Mouse (Mus musculus): ENCODE measurements around the gene Pde4b. TPM values are rescaled to one million over a fixed set of nuclear protein-coding genes. Genes with fewer than 3 reads are reported as not detected.

The Pde4b gene
- polyA plus RNA-seq, 1 experiment from 2014 or later, result 43.4 TPM

DNA sequence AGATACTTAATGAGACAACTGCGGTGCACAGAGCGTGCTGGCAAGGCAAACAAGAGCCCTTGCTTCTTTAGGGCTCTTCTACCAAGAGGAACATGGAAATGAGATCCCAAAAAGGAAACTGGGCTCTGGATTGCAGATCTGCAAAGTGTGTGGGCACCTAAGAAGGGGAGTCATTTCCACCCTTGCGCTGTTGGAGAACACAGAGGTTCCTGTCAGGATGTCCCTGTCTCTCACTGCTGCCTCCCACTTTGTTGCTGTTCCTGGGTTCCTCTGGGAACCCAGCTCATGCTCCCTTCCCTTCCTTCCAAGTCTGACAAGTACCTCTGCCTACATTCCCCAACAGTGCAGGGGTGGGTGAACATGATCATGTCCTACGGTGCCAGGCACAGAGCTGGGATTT is 61.4 kb downstream of the Pde4b start:
- Histone ChIP-seq H3K27ac (ENCODE audit: low read depth, low read length) (no peak overlapping the region), H3K9me3 (ENCODE audit: control insufficient read depth, low read length) (no peaks in the 10 kb centered on the region), H3K9ac (ENCODE audit: low read depth, low read length) (no peak overlapping the region), H3K4me1 (ENCODE audit: control insufficient read depth, insufficient read depth, low read depth, low read length) (no peaks in the 10 kb centered on the region), H3K27me3 (replicated peaks; ENCODE audit: control insufficient read depth, insufficient read depth, low read length) (no peaks in the 10 kb centered on the region), H3K4me3 (ENCODE audit: low read length) (no peak overlapping the region), H3K36me3 (ENCODE audit: control insufficient read depth, insufficient read depth, low read length) (no peaks in the 10 kb centered on the region), H3K4me2 (ENCODE audit: low read length) (no peak overlapping the region)
- no peak for ATAC-seq
- 72% methylated on average over 4 of the region's 4 CpGs for WGBS

GRCm38 (mm10) chr4:102159178-102159577 is 71.8 kb downstream of the Pde4b start:
- H3K4me3 ChIP-seq (ENCODE audit: low read length), result no peak overlapping the region
- ATAC-seq, result no peak
- no peaks in the 10 kb centered on the region for H3K36me3 ChIP-seq (ENCODE audit: control insufficient read depth, insufficient read depth, low read length)
- no peak overlapping the region for H3K4me2 ChIP-seq (ENCODE audit: low read length)
- H3K27ac ChIP-seq (ENCODE audit: low read depth, low read length), result no peak overlapping the region
- H3K4me1 ChIP-seq (ENCODE audit: control insufficient read depth, insufficient read depth, low read depth, low read length), result no peaks in the 10 kb centered on the region
- H3K9me3 ChIP-seq (ENCODE audit: control insufficient read depth, low read length), result no peaks in the 10 kb centered on the region
- H3K9ac ChIP-seq (ENCODE audit: low read depth, low read length), result no peak overlapping the region
- H3K27me3 ChIP-seq (replicated peaks; ENCODE audit: control insufficient read depth, insufficient read depth, low read length), result no peaks in the 10 kb centered on the region

GRCm38 (mm10) chr4:102171636-102172035 is 84.3 kb downstream of the Pde4b start:
- H3K9me3 ChIP-seq (ENCODE audit: control insufficient read depth, low read length), result no peaks in the 10 kb centered on the region
- ATAC-seq, result no peak
- no peaks in the 10 kb centered on the region for H3K27me3 ChIP-seq (replicated peaks; ENCODE audit: control insufficient read depth, insufficient read depth, low read length)
- no peaks in the 10 kb centered on the region for H3K36me3 ChIP-seq (ENCODE audit: control insufficient read depth, insufficient read depth, low read length)
- H3K4me3 ChIP-seq (ENCODE audit: low read length), result no peak overlapping the region
- H3K9ac ChIP-seq (ENCODE audit: low read depth, low read length), result no peak overlapping the region
- no peaks in the 10 kb centered on the region for H3K4me1 ChIP-seq (ENCODE audit: control insufficient read depth, insufficient read depth, low read depth, low read length)
- 42% methylated on average over 3 of the region's 3 CpGs for WGBS
- no peak overlapping the region for H3K27ac ChIP-seq (ENCODE audit: low read depth, low read length)
- no peak overlapping the region for H3K4me2 ChIP-seq (ENCODE audit: low read length)

DNA sequence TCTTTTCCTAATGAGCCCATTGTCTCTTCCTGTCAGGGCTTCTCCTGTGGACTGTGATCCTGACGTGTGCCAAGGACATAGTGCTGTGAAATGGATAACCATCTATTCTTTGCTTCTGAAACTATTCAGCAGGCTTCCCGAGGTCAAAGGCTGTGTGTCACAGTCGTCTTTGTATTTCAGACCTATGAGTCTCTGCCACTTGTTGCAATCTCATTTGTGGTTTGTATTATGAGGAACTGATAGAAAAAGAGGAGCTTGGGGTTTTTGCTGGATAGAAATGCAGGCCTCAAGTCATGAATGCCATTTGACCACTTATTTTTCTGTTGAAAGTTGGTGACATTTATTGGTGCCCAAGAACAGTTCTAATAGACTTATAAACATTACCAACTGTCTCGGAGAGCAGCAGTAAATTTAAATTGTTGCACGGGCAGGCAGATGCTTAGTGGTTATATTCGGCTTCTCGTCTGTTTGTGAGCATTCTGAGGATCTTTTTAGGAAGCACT is 85.4 kb downstream of the Pde4b start:
- Histone ChIP-seq H3K27ac (ENCODE audit: low read depth, low read length) (no peak overlapping the region), H3K4me3 (ENCODE audit: low read length) (no peak overlapping the region), H3K9me3 (ENCODE audit: control insufficient read depth, low read length) (no peaks in the 10 kb centered on the region), H3K27me3 (replicated peaks; ENCODE audit: control insufficient read depth, insufficient read depth, low read length) (no peaks in the 10 kb centered on the region), H3K9ac (ENCODE audit: low read depth, low read length) (no peak overlapping the region), H3K36me3 (ENCODE audit: control insufficient read depth, insufficient read depth, low read length) (no peaks in the 10 kb centered on the region), H3K4me1 (ENCODE audit: control insufficient read depth, insufficient read depth, low read depth, low read length) (no peaks in the 10 kb centered on the region), H3K4me2 (ENCODE audit: low read length) (no peak overlapping the region)
- no peak for ATAC-seq
- 56% methylated on average over 7 of the region's 7 CpGs for WGBS

- no peak overlapping the region for H3K27ac ChIP-seq (ENCODE audit: low read depth, low read length)
- no peaks in the 10 kb centered on the region for H3K36me3 ChIP-seq (ENCODE audit: control insufficient read depth, insufficient read depth, low read length)
- H3K9ac ChIP-seq (ENCODE audit: low read depth, low read length), result no peak overlapping the region
- H3K4me3 ChIP-seq (ENCODE audit: low read length), result no peak overlapping the region
- WGBS, result 77% methylated on average over 2 of the region's 2 CpGs
- no peaks in the 10 kb centered on the region for H3K4me1 ChIP-seq (ENCODE audit: control insufficient read depth, insufficient read depth, low read depth, low read length)
- no peaks in the 10 kb centered on the region for H3K27me3 ChIP-seq (replicated peaks; ENCODE audit: control insufficient read depth, insufficient read depth, low read length)
- no peak overlapping the region for H3K4me2 ChIP-seq (ENCODE audit: low read length)
- no peak for ATAC-seq
- H3K9me3 ChIP-seq (ENCODE audit: control insufficient read depth, low read length), result no peaks in the 10 kb centered on the region
Observed at GRCm38 (mm10) chr4:102175985-102176384, 88.6 kb downstream of the Pde4b start.

DNA sequence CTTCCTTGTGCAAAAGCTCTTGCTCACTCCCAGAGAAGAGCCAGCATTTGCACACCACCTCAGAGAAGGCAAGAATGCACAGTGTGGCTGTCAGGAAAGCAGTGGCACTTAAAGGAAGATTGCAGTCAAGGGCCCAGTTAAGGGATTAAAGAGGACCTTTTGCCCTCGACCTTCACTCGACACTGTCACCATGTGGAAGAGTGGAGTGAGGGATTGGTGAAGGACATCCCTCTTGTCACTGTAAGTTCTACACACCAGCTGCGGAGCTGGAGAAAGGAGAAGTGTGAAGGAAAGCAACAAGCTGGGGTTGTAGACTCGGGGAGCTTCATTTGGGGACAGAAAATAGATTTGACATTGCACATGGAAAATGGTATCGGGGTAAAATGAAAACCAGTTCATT is 89.9 kb downstream of the Pde4b start:
- H3K9ac ChIP-seq (ENCODE audit: low read depth, low read length), result no peak overlapping the region
- no peak overlapping the region for H3K27ac ChIP-seq (ENCODE audit: low read depth, low read length)
- no peak for ATAC-seq
- no peak overlapping the region for H3K4me3 ChIP-seq (ENCODE audit: low read length)
- H3K9me3 ChIP-seq (ENCODE audit: control insufficient read depth, low read length), result no peaks in the 10 kb centered on the region
- no peaks in the 10 kb centered on the region for H3K36me3 ChIP-seq (ENCODE audit: control insufficient read depth, insufficient read depth, low read length)
- 90% methylated on average over 5 of the region's 5 CpGs for WGBS
- H3K4me2 ChIP-seq (ENCODE audit: low read length), result no peak overlapping the region
- H3K27me3 ChIP-seq (replicated peaks; ENCODE audit: control insufficient read depth, insufficient read depth, low read length), result no peaks in the 10 kb centered on the region
- no peaks in the 10 kb centered on the region for H3K4me1 ChIP-seq (ENCODE audit: control insufficient read depth, insufficient read depth, low read depth, low read length)

DNA sequence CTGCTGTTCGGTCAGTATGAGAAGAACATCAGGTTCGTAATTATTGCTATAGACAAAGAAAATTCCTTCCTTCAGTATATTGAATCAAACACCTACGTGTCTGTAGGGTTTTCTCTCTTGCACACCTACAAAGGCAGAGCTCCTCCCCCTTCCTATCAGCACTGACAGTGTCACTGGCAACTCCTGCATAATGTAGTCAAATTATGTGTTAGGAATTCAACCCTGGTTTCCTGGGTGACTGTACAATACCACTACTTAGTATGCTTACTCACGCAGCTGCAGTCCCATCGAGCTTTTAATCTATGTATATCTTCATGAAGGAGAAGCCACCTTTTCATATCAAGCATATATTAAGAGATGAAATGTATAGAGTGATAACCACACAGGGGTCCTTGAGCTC is 99.5 kb downstream of the Pde4b start:
- Histone ChIP-seq H3K9me3 (ENCODE audit: control insufficient read depth, low read length) (no peaks in the 10 kb centered on the region), H3K4me2 (ENCODE audit: low read length) (no peak overlapping the region), H3K4me1 (ENCODE audit: control insufficient read depth, insufficient read depth, low read depth, low read length) (no peaks in the 10 kb centered on the region), H3K27me3 (replicated peaks; ENCODE audit: control insufficient read depth, insufficient read depth, low read length) (no peaks in the 10 kb centered on the region), H3K9ac (ENCODE audit: low read depth, low read length) (no peak overlapping the region), H3K4me3 (ENCODE audit: low read length) (no peak overlapping the region), H3K36me3 (ENCODE audit: control insufficient read depth, insufficient read depth, low read length) (no peaks in the 10 kb centered on the region), H3K27ac (ENCODE audit: low read depth, low read length) (no peak overlapping the region)
- WGBS, result 53% methylated on average over 5 of the region's 5 CpGs
- no peak for ATAC-seq

DNA sequence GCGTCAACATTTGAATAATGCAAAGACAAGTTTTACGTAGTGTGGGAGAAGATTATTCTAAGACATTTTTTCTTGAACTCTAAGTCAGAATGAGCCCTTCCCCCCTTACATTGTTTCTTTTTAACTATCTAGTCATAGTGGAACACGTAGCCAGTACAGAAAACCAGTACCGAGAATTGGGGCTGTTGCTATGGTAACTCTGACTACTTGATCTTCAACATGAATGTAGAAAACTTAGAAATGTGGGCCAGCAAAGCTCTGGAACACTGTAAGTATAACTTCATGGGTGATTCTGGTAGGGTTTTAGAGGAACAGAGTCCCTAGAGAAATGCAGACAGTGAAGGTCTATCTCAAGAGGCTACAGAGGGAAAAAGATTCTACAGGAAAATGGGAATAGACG is 110.4 kb downstream of the Pde4b start:
- ATAC-seq, result no peak
- WGBS, result 65% methylated on average over 5 of the region's 5 CpGs
- no peaks in the 10 kb centered on the region for H3K9me3 ChIP-seq (ENCODE audit: control insufficient read depth, low read length)
- no peak overlapping the region for H3K4me2 ChIP-seq (ENCODE audit: low read length)
- H3K4me1 ChIP-seq (ENCODE audit: control insufficient read depth, insufficient read depth, low read depth, low read length), result no peaks in the 10 kb centered on the region
- H3K27me3 ChIP-seq (replicated peaks; ENCODE audit: control insufficient read depth, insufficient read depth, low read length), result no peaks in the 10 kb centered on the region
- H3K36me3 ChIP-seq (ENCODE audit: control insufficient read depth, insufficient read depth, low read length), result no peaks in the 10 kb centered on the region
- H3K27ac ChIP-seq (ENCODE audit: low read depth, low read length), result no peak overlapping the region
- no peak overlapping the region for H3K4me3 ChIP-seq (ENCODE audit: low read length)
- no peak overlapping the region for H3K9ac ChIP-seq (ENCODE audit: low read depth, low read length)

GRCm38 (mm10) chr4:102209773-102210172 is 122.4 kb downstream of the Pde4b start:
- H3K4me2 ChIP-seq (ENCODE audit: low read length), result no peak overlapping the region
- WGBS, result 85% methylated on average over 2 of the region's 2 CpGs
- no peaks in the 10 kb centered on the region for H3K27me3 ChIP-seq (replicated peaks; ENCODE audit: control insufficient read depth, insufficient read depth, low read length)
- H3K27ac ChIP-seq (ENCODE audit: low read depth, low read length), result no peak overlapping the region
- H3K9ac ChIP-seq (ENCODE audit: low read depth, low read length), result no peak overlapping the region
- H3K4me1 ChIP-seq (ENCODE audit: control insufficient read depth, insufficient read depth, low read depth, low read length), result no peaks in the 10 kb centered on the region
- ATAC-seq, result no peak
- H3K36me3 ChIP-seq (ENCODE audit: control insufficient read depth, insufficient read depth, low read length), result no peaks in the 10 kb centered on the region
- no peaks in the 10 kb centered on the region for H3K9me3 ChIP-seq (ENCODE audit: control insufficient read depth, low read length)
- no peak overlapping the region for H3K4me3 ChIP-seq (ENCODE audit: low read length)

DNA sequence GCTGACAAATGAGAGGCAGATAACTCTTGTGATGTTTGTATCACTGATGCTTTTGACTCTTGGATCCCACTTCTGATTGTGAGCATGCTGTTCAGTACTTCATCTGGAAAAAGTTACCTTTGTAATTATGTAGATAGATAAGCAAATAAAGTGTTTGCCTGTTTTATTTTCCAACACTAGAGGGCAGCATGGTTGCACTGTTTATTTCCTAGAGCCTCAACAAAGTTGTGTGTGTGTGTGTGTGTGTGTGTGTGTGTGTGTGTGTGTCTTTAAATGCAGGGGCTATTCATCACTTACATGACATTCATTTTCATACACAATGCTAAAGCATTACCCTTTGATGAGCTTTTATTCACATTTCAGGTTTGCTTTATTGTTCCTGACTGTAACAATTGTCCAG is 139.4 kb downstream of the Pde4b start:
- no peak for ATAC-seq
- Histone ChIP-seq H3K36me3 (ENCODE audit: control insufficient read depth, insufficient read depth, low read length) (no peaks in the 10 kb centered on the region), H3K4me3 (ENCODE audit: low read length) (no peak overlapping the region), H3K27me3 (replicated peaks; ENCODE audit: control insufficient read depth, insufficient read depth, low read length) (no peaks in the 10 kb centered on the region), H3K27ac (ENCODE audit: low read depth, low read length) (no peak overlapping the region), H3K9ac (ENCODE audit: low read depth, low read length) (no peak overlapping the region), H3K4me1 (ENCODE audit: control insufficient read depth, insufficient read depth, low read depth, low read length) (peaks cover 5% of the 10 kb centered on the region), H3K4me2 (ENCODE audit: low read length) (no peak overlapping the region), H3K9me3 (ENCODE audit: control insufficient read depth, low read length) (no peaks in the 10 kb centered on the region)
